Mouse (Mus musculus): Measurements from ENCODE around the gene Scn1a.

Gene Scn1a

DNA sequence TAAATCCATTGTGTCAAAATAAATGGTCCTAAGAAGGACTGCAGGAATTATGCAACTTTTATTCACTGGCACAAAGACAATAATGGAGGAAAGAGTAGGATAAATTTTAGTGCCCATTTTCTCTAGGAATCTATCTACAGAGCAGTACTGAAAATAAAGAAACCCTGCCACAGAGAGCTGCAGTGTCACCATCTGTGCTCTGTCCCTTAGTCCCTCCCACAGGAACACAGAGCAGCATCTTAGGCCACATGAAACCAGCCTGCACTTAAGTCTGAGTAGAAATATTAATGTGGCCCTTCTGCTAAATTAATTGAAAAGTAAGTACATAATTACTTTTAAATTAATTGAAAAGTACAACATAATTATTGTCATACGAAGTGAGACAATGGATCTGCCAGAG lies 196.6 kb downstream of the Scn1a start:
- in situ Hi-C loops (cut with MboI): no loop called here

DNA sequence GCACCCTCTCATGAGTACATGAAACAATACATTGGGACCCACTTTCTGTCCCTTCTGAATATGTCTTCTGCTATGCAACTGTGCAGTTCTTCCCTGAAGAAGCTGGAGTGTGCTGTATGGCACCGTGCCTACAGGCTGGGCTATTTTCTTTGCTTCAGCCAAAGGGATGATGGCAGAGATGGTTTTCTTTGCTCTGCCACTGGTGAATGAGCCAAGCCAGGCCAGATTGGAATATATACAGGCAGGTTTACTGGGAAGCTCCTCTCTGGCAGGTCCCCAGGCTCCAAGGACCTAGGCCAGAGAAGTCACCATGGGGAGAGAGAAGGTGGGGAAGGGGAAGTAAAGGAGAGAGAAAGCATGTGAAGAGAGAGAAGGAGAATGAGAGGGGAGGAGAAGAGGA lies 200.3 kb downstream of the Scn1a start:
- in situ Hi-C loops (cut with MboI): no loop called here

DNA sequence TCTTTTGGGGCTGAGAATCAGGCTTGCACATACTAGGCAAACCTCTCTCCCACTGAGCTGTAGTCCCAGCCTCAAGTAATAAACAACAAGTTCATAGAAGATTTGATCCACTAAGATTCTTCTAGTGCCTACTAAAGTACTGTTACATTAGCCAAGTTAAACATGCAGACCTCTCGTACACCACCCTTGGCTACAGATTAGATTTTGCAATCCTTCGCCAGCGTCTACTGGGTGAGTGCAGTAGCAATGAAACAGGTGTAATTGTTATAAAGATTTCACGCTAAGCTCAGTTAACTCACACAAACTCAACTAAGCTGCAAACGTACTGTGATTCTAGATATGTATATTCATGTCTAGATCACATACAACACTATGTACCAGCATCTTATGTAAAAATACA lies 201.8 kb downstream of the Scn1a start:
- in situ Hi-C loops (cut with MboI): no loop called here

DNA sequence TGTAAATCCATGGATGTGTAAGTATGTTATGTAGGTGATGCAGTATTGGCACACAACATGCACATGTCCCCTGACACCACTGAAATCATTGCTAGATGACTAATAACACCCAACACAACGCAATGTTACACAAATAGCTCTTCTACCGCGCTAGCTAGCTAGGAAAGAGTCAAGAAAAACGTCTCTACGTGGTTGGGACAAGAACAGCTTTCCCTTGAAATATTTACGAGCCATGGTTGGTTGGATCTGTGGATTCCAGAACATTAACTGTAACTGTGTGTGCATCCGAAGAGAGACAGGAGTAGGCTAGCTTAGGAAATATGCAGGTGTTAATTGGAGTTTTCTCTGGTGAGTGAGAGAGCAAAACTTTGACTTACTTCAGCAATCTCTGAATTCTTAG lies 219.7 kb downstream of the Scn1a start:
- in situ Hi-C loops (cut with MboI): no loop called here

Data from mature B cell (primary cell).